Mouse (Mus musculus) midbrain, embryonic 14.5 days (tissue): ENCODE measurements at regions not wholly inside any gene's neighbourhood (a gene's known extent, or its start where the extent isn't known, plus 50 kb on each side); places are given as distances from the start of the nearest gene placed in this dataset.

ENCODE experiments used
- ATAC-seq: fragments of 200-750 bp; cut with Nextera tagmentation; 2 replicates; pipeline ENCODE4 v1.8.0; 2017; ENCODE audit warnings: moderate number of reproducible peaks, moderate library complexity; ENCODE audit not compliant: low FRiP score, low TSS enrichment
- DNase-seq: peaks from one replicate; pipeline ENCODE4 v3.0.0-alpha.2; 2015
- H3K27ac ChIP-seq: fragments of 300-500 bp; sonication (generic); replicated peaks from 2 replicates; pipeline ENCODE4 v1.5.1; 2014; ENCODE audit warnings: mild to moderate bottlenecking, low read depth, low read length, moderate library complexity
- H3K27me3 ChIP-seq: fragments of 300-500 bp; sonication (generic); 2 replicates; pipeline ENCODE4 v1.6.1; 2014; ENCODE audit warnings: low read length, control low read depth, mixed read lengths; ENCODE audit not compliant: control insufficient read depth, insufficient read depth
- H3K36me3 ChIP-seq: fragments of 300-500 bp; sonication (generic); 2 replicates; pipeline ENCODE4 v1.6.1; 2014; ENCODE audit warnings: low read length, control low read depth; ENCODE audit not compliant: control insufficient read depth, insufficient read depth
- H3K4me1 ChIP-seq: fragments of 300-500 bp; sonication (generic); 2 replicates; pipeline ENCODE4 v1.6.1; 2014; ENCODE audit warnings: mild to moderate bottlenecking, antibody characterized with exemption, low read length, control low read depth; ENCODE audit not compliant: control insufficient read depth, insufficient read depth
- H3K4me2 ChIP-seq: fragments of 300-500 bp; sonication (generic); 2 replicates; pipeline ENCODE4 v1.6.1; 2014; ENCODE audit warnings: mild to moderate bottlenecking, low read length, moderate library complexity
- H3K4me3 ChIP-seq: fragments of 300-500 bp; sonication (generic); replicated peaks from 2 replicates; pipeline ENCODE4 v1.5.1; 2014; ENCODE audit warnings: low read depth, low read length
- H3K9ac ChIP-seq: fragments of 300-500 bp; sonication (generic); replicated peaks from 2 replicates; pipeline ENCODE4 v1.6.1; 2014; ENCODE audit warnings: mild to moderate bottlenecking, low read length, moderate library complexity
- H3K9me3 ChIP-seq: fragments of 300-500 bp; sonication (generic); 2 replicates; pipeline ENCODE4 v1.6.1; 2016; ENCODE audit warnings: low read length, control low read depth, mixed read lengths; ENCODE audit not compliant: control insufficient read depth
- WGBS: fragments of 180-500 bp; shearing (Covaris S2); extraction: QIAGEN DNeasy Blood & Tissue Kit; methylation state at CpG from one replicate; pipeline ENCODE4 v1.1.7; 2014; 5-methylcytosine and 5-hydroxymethylcytosine counted together

DNA sequence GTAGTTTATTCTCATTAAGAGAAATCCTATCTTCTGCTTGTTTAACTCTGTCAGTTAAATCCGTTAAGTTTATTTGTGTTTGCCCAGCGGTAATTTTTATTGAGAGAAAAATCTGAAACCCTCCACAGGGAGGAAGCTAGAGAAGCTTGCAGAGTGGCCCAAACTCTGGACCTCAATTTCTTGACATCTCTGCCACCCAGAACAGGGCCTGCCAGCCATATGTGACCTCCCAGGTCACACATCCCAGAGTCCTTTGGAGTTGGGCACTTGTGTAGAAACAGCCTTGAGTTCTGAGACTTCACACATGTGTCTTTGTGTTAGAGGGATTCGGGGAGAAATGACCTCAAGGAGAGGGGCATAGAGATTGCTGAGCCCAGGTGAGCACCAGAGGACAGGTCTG is 109.0 kb upstream of the Zfp618 start:
- no peak overlapping the region for H3K9ac ChIP-seq
- H3K27me3 ChIP-seq: no peaks in the 10 kb centered on the region
- no peak overlapping the region for H3K4me2 ChIP-seq
- no peak overlapping the region for H3K4me3 ChIP-seq
- whole genome bisulfite sequencing: 82% methylated on average over 3 of the region's 3 CpGs
- no peak for DNase-seq
- no peaks in the 10 kb centered on the region for H3K36me3 ChIP-seq
- H3K27ac ChIP-seq: no peak overlapping the region
- no peaks in the 10 kb centered on the region for H3K4me1 ChIP-seq
- no peaks in the 10 kb centered on the region for H3K9me3 ChIP-seq
- ATAC-seq: no peak

DNA sequence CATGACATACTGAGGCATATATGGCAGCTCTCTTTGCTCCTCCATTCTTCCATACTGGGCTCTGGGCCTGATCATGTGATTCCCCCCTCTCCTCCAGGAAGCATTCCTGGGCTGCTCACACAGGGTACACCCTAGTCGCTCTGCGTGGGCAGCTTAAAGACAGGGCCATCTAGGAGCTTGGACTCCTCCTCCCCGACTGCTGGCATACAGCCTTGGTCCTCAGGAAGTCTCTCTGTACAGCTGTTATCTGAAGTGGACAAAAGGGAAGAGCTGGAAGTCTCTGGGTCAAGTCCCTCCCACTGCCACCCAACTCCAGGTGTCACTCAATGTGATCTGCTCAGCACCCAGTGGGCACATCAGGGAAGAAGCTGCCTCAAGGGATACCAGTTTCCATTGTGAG is 102.6 kb upstream of the Zfp618 start:
- no peak overlapping the region for H3K9ac ChIP-seq
- no peak overlapping the region for H3K4me3 ChIP-seq
- H3K4me1 ChIP-seq: no peaks in the 10 kb centered on the region
- ATAC-seq (no peak), DNase-seq (no peak)
- no peaks in the 10 kb centered on the region for H3K9me3 ChIP-seq
- no peak overlapping the region for H3K4me2 ChIP-seq
- H3K27me3 ChIP-seq: no peaks in the 10 kb centered on the region
- no peaks in the 10 kb centered on the region for H3K36me3 ChIP-seq
- 89% methylated on average over 3 of the region's 3 CpGs for WGBS
- H3K27ac ChIP-seq: no peak overlapping the region

DNA sequence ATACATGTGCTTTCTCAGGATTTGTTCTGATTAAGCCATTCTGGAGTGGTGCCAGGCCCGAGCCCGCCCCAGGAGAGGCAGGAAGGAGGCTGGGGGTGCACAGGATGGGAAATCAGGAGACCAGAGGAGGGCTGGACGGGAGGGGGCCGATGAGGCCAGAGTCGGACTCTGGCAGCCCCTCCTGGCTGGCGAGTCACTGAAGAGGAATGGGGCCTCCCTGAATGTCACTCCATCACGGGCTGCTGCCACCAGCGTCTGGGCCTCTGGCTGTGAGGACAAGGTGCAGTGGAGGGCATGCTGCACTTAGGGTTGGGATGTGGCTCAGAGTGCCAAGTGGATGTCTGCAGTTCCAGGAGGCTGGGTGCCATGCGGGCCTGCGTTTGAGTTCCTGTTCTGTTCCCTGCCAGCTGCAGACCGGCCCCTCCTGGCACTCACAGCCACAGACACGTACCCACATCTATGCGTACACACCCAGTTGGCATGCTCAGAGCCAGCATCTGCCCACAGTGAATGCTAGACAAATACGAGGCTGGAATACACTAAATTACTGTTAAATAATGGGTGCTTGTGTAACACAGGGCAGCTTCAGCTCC is 94.9 kb upstream of the Zfp618 start:
- 60% methylated on average over 14 of the region's 14 CpGs for WGBS
- DNase-seq: peak; percentile 58

DNA sequence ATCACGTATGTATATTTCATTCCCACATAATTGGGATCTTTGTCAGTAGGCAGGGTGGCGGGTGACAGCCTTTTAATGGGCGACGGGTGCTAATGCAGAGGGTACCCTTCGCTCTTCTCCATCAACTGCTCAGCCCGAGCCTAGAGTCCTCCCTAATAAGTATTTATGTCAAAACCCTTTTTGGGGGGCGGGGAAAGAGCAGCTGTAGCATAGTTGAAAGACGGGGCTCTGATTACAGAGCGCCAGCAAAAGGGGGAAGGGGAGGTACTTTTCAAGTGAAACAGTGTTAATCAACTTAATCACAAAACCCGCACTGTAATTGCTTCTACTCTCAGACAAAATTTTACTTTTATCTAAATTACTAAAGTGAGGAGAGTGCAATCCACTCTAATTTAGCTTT is 92.8 kb upstream of the Zfp618 start:
- Histone ChIP-seq H3K27me3 (no peaks in the 10 kb centered on the region), H3K4me1 (0 out of 2 replicates have a peak, but pooled peaks cover 4% of the 10 kb centered on the region), H3K4me3 (no peak overlapping the region), H3K9me3 (no peaks in the 10 kb centered on the region), H3K36me3 (no peaks in the 10 kb centered on the region), H3K9ac (no peak overlapping the region), H3K4me2 (no peak overlapping the region), H3K27ac (no peak overlapping the region)
- ATAC-seq (no peak), DNase-seq (peak; percentile 2)
- 83% methylated on average over 10 of the region's 10 CpGs for whole genome bisulfite sequencing

More for the DNA sequence above, 94.9 kb upstream of the Zfp618 start:
- H3K4me2 ChIP-seq: no peak overlapping the region
- no peaks in the 10 kb centered on the region for H3K9me3 ChIP-seq
- peak overlapping the region; percentile 55; the same call in 1 of the 2 replicates for H3K27ac ChIP-seq
- no peak overlapping the region for H3K9ac ChIP-seq
- ATAC-seq: peak; percentile 71
- H3K4me3 ChIP-seq: no peak overlapping the region
- H3K4me1 ChIP-seq: 0 out of 2 replicates have a peak, but pooled peaks cover 4% of the 10 kb centered on the region
- no peaks in the 10 kb centered on the region for H3K27me3 ChIP-seq
- no peaks in the 10 kb centered on the region for H3K36me3 ChIP-seq

DNA sequence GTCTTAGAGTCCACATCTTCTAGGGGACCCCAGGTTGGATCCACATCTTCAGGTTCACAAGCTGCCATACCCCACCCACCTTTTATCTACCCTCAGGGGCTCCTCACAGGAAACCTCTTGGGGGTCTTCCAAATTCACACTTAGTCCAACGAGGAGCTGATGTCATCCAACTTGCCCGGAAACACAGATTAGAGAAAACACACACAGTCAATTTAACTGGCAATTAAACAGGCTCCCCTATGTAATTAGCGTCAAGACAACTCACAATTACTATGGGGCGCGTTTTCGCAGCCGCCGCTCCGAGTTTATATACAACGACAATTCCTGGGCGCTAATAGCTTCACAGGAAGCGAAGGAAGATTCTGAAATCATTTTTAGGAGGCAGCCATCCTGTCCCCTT is 91.4 kb upstream of the Zfp618 start:
- DNase-seq (no peak), ATAC-seq (no peak)
- no peaks in the 10 kb centered on the region for H3K9me3 ChIP-seq
- no peak overlapping the region for H3K4me2 ChIP-seq
- H3K36me3 ChIP-seq: no peaks in the 10 kb centered on the region
- H3K27ac ChIP-seq: no peak overlapping the region
- 0 out of 2 replicates have a peak, but pooled peaks cover 4% of the 10 kb centered on the region for H3K4me1 ChIP-seq
- no peak overlapping the region for H3K9ac ChIP-seq
- H3K27me3 ChIP-seq: no peaks in the 10 kb centered on the region
- WGBS: 83% methylated on average over 12 of the region's 12 CpGs
- H3K4me3 ChIP-seq: no peak overlapping the region

DNA sequence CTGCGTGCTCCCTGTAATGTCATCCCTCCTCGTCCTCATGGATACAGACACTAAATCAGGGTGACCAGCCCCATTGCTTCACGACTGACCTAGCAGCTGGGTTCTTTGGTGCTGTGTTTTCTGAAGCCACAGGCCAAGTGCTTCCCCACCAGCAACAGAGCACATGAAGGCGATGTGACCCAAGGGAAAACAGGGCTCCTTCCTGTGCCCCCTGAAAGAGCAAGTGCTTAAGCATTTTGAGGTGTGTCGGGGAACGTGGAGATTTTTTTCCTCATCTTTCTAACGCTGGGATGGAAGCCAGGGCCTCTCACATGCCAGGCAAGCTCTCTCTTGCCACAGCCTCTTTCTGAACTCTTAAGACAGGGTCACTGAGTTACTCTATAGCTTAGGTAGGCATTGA is 87.3 kb upstream of the Zfp618 start:
- no peak overlapping the region for H3K9ac ChIP-seq
- H3K4me3 ChIP-seq: no peak overlapping the region
- H3K36me3 ChIP-seq: no peaks in the 10 kb centered on the region
- H3K27me3 ChIP-seq: no peaks in the 10 kb centered on the region
- H3K9me3 ChIP-seq: 0 out of 2 replicates have a peak, but pooled peaks cover 3% of the 10 kb centered on the region
- no peak for DNase-seq
- no peak overlapping the region for H3K27ac ChIP-seq
- H3K4me2 ChIP-seq: no peak overlapping the region
- WGBS: 91% methylated on average over 7 of the region's 7 CpGs
- no peak for ATAC-seq
- no peaks in the 10 kb centered on the region for H3K4me1 ChIP-seq

DNA sequence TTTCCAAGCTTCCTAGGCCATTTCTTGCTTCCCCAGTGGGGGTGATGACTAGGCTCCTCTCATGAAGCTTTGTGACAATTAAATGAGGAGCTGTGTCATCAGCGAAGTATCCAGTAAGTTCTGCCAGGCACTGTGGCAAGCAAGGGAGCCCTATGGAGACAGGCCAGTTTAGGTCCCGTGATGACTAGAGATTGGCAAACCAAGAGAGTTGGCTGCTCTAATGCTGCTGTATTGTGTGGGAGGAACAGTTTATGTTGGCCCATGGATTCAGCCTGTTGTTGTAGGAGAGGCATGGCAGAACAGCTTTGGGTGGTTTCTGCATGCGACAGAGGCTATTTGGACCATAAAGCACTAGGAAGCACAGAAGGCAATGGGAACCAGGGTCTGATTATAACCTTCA is 86.4 kb upstream of the Zfp618 start:
- DNase-seq: no peak
- no peak overlapping the region for H3K27ac ChIP-seq
- no peak overlapping the region for H3K4me2 ChIP-seq
- no peak overlapping the region for H3K4me3 ChIP-seq
- 0 out of 2 replicates have a peak, but pooled peaks cover 3% of the 10 kb centered on the region for H3K9me3 ChIP-seq
- no peaks in the 10 kb centered on the region for H3K36me3 ChIP-seq
- WGBS: 87% methylated on average over 3 of the region's 3 CpGs
- no peaks in the 10 kb centered on the region for H3K27me3 ChIP-seq
- no peak for ATAC-seq
- no peak overlapping the region for H3K9ac ChIP-seq
- H3K4me1 ChIP-seq: no peaks in the 10 kb centered on the region

DNA sequence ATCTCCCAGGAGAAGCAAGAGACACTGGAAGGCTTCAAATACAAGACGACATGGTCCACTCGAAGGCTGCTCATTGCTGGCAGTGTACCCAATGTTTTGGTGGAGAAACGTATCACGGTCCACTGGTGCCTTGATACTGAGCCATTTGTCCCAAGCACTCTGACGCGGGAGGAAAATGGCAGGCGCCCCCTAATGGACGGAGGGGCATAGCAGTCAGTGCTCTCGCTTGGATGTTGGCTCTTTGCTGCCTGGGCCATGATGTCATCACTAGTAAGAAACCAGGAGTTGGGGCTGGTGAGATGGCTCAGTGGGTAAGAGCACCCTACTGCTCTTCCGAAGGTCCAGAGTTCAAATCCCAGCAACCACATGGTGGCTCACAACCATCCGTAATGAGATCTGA is 83.5 kb upstream of the Zfp618 start:
- ATAC-seq (no peak), DNase-seq (no peak)
- H3K27ac ChIP-seq: no peak overlapping the region
- H3K36me3 ChIP-seq: no peaks in the 10 kb centered on the region
- WGBS: 84% methylated on average over 10 of the region's 11 CpGs
- H3K9ac ChIP-seq: no peak overlapping the region
- H3K4me1 ChIP-seq: no peaks in the 10 kb centered on the region
- no peaks in the 10 kb centered on the region for H3K27me3 ChIP-seq
- H3K9me3 ChIP-seq: 0 out of 2 replicates have a peak, but pooled peaks cover 3% of the 10 kb centered on the region
- no peak overlapping the region for H3K4me3 ChIP-seq
- H3K4me2 ChIP-seq: no peak overlapping the region

DNA sequence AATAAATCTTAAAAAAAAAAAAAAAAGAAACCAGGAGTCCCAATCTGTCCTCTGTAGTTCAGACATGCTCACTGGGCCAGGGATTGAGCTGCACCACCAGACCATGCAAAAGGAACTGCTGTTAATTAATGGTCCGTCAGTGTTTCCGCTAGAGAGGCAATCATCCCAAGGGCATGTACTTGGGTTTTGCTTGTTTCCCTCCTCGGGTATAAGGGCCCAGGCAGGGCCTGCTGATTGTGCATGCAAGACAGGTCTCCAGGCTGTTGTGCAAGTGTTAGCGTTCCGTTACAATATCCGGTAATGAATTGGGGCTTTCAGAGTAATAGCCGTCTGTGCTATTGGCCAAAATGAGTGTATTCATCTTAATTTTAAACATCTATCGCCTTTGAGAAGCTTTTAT is 83.1 kb upstream of the Zfp618 start:
- no peaks in the 10 kb centered on the region for H3K36me3 ChIP-seq
- 0 out of 2 replicates have a peak, but pooled peaks cover 3% of the 10 kb centered on the region for H3K9me3 ChIP-seq
- DNase-seq (no peak), ATAC-seq (no peak)
- no peak overlapping the region for H3K4me2 ChIP-seq
- no peaks in the 10 kb centered on the region for H3K27me3 ChIP-seq
- H3K9ac ChIP-seq: no peak overlapping the region
- 70% methylated on average over 8 of the region's 8 CpGs for WGBS
- H3K27ac ChIP-seq: no peak overlapping the region
- H3K4me3 ChIP-seq: no peak overlapping the region
- H3K4me1 ChIP-seq: no peaks in the 10 kb centered on the region
